Mouse (Mus musculus) G1E (cell line): ENCODE data around the gene Pomt2.

ENCODE experiments used
- CTCF ChIP-seq: IDR thresholded peaks from 2 replicates; pipeline ENCODE4 v1.5.1; 2012; ENCODE audit warnings: low read depth, low read length, inconsistent platforms, mixed read lengths
- GATA1 ChIP-seq: IDR thresholded peaks from 2 replicates; pipeline ENCODE4 v1.6.1; 2012; ENCODE audit warnings: borderline replicate concordance, low read length, inconsistent platforms, mixed read lengths
- POLR2AphosphoS5 ChIP-seq: IDR thresholded peaks from 2 replicates; pipeline ENCODE4 v1.6.1; 2012; ENCODE audit warnings: low read depth, low read length, inconsistent platforms; ENCODE audit not compliant: insufficient replicate concordance

GRCm38 (mm10) chr12:87121918-87122589 is 25.7 kb downstream of the Pomt2 start:
- TF ChIP-seq GATA1 (no peak), CTCF (no peak), POLR2AphosphoS5 (no peak)
